Mouse (Mus musculus) B cell, adult (primary cell): ENCODE results near the gene Trabd2b. TPM values are rescaled to one million over a fixed set of nuclear protein-coding genes. Genes with fewer than 3 reads are reported as not detected.

Experiments used
- total RNA-seq: library from RNA; stranded (reverse); gene quantifications from 4 replicates; pipeline ENCODE4 v1.2.4, GENCODE M21; 2023; ENCODE audit not compliant: inconsistent age

Gene Trabd2b
- 0.87 to 1.5 TPM (median 1.1 TPM) in 4 replicates for total RNA-seq

GRCm38 (mm10) chr4:114406355-114407101, at the start of gene Trabd2b:
Gene Trabd2b, plus strand, starts transcription at chr4:114406724.

Other genes with a start within 250 kb of the Trabd2b start
- gene Skint11, start 243.3 kb upstream of the Trabd2b start, total RNA-seq = not detected in 4 replicates